Mouse (Mus musculus): ENCODE data around the gene Ubald1. TPM values are rescaled to one million over a fixed set of nuclear protein-coding genes. Genes with fewer than 3 reads are reported as not detected.
A peak's percentile ranks its signal among the peaks of the same experiment; 100 is the strongest.

The Ubald1 gene
- polyA plus RNA-seq, 1 experiment = 72.6 TPM

GRCm38 (mm10) chr16:4850938-4851628 is 29.0 kb downstream of the Ubald1 start:
- TF ChIP-seq CTCF (IDR thresholded peaks at IDR 0.05; ENCODE audit: low read depth, low read length) = no peak
- TF ChIP-seq POLR2A (IDR thresholded peaks at IDR 0.05; ENCODE audit: borderline replicate concordance, low read depth, low read length) = no peak
- peaks cover 13% of the 10 kb centered on the region for H3K4me1 ChIP-seq (ENCODE audit: control insufficient read depth, insufficient read depth, low read length)
- H3K4me3 ChIP-seq (ENCODE audit: insufficient read depth, low read length) = no peak overlapping the region
- no peak overlapping the region for H3K27ac ChIP-seq (ENCODE audit: insufficient read depth, low read depth, low read length)

DNA sequence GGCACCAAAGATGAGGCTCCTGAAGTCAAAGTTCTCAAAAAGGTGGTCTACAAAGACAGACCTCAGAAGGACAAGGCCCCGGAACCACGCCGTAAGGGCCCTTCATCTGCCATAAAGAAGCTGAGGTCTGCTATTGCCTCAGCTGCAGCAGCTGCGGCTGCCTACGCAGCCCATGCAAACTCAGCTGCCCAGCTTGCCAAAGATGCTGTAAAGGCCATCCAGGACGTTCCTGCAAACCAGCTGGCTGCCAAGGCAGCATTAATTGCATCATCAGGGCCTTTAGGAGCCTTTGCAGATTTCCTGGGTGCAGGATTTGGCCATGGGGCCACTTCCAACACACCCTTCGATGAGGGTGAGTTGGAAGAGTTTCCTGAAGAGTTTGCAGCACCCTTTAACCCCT is 29.8 kb downstream of the Ubald1 start:
- Histone ChIP-seq H3K4me3 (ENCODE audit: insufficient read depth, low read length) (no peak overlapping the region), H3K27ac (ENCODE audit: insufficient read depth, low read depth, low read length) (no peak overlapping the region), H3K4me1 (ENCODE audit: control insufficient read depth, insufficient read depth, low read length) (peaks cover 13% of the 10 kb centered on the region)
- no peak for TF ChIP-seq CTCF (IDR thresholded peaks at IDR 0.05; ENCODE audit: low read depth, low read length)
- no peak for TF ChIP-seq POLR2A (IDR thresholded peaks at IDR 0.05; ENCODE audit: borderline replicate concordance, low read depth, low read length)

DNA sequence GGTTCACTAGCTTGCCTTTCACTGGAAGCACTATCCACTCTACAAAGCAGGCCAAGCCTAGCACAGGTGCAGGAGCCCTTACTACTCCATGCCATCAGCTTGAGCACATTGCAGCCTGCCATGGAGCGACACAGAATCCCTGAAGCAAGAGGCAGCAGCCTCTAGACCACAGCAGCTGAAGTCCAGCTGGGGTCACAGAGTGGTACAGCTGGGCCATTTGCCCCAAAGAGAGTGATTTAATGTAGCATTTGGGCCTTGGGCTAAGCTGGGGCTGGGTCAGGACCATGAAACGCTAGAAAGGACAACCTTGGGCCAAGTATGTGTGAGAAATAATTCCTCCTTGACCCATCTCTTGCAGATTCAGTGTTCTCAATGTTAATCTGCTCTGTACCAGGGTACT is 32.0 kb downstream of the Ubald1 start:
- peaks cover 13% of the 10 kb centered on the region for H3K4me1 ChIP-seq (ENCODE audit: control insufficient read depth, insufficient read depth, low read length)

DNA sequence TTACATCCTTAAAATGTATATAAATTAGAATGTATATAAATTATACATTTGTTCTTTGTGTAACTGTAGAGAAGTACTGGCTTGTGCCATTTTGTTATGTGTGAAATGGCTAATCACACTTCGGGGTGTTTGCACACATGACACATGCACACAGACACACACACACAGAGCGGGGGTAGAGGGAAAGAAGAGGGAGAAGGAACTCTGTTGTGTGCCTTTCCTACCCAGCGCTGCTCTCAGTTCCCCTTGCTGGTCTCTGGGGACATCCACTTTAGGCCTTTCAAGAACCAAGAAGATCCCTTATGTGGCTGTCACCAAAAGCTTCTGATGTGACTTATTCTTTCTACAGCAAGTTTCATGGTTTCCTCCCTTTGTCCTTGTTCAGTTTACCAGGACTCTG is 33.1 kb downstream of the Ubald1 start:
- peak overlapping the region; percentile 56 for H3K27ac ChIP-seq (ENCODE audit: insufficient read depth, low read depth, low read length)
- H3K4me3 ChIP-seq (ENCODE audit: insufficient read depth, low read length) = no peak overlapping the region
- TF ChIP-seq POLR2A (IDR thresholded peaks at IDR 0.05; ENCODE audit: borderline replicate concordance, low read depth, low read length) (no peak), CTCF (IDR thresholded peaks at IDR 0.05; ENCODE audit: low read depth, low read length) (no peak)
- H3K4me1 ChIP-seq (ENCODE audit: control insufficient read depth, insufficient read depth, low read length) = peaks cover 15% of the 10 kb centered on the region

More for the DNA sequence above, 32.0 kb downstream of the Ubald1 start:
- no peak overlapping the region for H3K27ac ChIP-seq (ENCODE audit: insufficient read depth, low read depth, low read length)
- TF ChIP-seq CTCF (IDR thresholded peaks at IDR 0.05; ENCODE audit: low read depth, low read length) = no peak
- no peak for TF ChIP-seq POLR2A (IDR thresholded peaks at IDR 0.05; ENCODE audit: borderline replicate concordance, low read depth, low read length)
- H3K4me3 ChIP-seq (ENCODE audit: insufficient read depth, low read length) = no peak overlapping the region

GRCm38 (mm10) chr16:4840231-4840630 is 39.9 kb downstream of the Ubald1 start:
- TF ChIP-seq CTCF (IDR thresholded peaks at IDR 0.05; ENCODE audit: low read depth, low read length) (no peak), POLR2A (IDR thresholded peaks at IDR 0.05; ENCODE audit: borderline replicate concordance, low read depth, low read length) (no peak)
- Histone ChIP-seq H3K4me1 (ENCODE audit: control insufficient read depth, insufficient read depth, low read length) (peaks cover 37% of the 10 kb centered on the region), H3K27ac (ENCODE audit: insufficient read depth, low read depth, low read length) (peak overlapping the region; percentile 93), H3K4me3 (ENCODE audit: insufficient read depth, low read length) (no peak overlapping the region)

DNA sequence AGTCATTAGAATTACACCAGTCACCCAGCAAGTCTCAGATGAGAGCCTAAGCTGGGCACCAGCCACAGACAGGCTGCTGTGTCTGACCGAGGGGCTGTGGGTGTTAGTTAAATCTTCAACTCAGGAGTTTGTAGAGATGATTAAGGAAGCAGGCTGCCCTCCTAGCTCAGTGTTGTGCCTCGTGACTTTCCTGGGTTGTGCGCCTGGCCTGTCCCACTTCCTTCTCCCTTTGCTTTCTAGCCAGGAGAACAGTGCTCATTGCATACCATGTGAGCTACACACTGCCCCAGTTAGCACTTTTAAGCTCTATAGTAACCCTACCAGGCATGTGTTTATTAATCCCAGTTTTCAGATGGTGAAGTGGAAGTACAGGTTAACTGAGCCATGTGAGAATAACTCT is 40.6 kb downstream of the Ubald1 start:
- Histone ChIP-seq H3K4me3 (ENCODE audit: insufficient read depth, low read length) (no peak overlapping the region), H3K27ac (ENCODE audit: insufficient read depth, low read depth, low read length) (peak overlapping the region; percentile 93), H3K4me1 (ENCODE audit: control insufficient read depth, insufficient read depth, low read length) (peaks cover 37% of the 10 kb centered on the region)
- TF ChIP-seq POLR2A (IDR thresholded peaks at IDR 0.05; ENCODE audit: borderline replicate concordance, low read depth, low read length) (no peak), CTCF (IDR thresholded peaks at IDR 0.05; ENCODE audit: low read depth, low read length) (no peak)

DNA sequence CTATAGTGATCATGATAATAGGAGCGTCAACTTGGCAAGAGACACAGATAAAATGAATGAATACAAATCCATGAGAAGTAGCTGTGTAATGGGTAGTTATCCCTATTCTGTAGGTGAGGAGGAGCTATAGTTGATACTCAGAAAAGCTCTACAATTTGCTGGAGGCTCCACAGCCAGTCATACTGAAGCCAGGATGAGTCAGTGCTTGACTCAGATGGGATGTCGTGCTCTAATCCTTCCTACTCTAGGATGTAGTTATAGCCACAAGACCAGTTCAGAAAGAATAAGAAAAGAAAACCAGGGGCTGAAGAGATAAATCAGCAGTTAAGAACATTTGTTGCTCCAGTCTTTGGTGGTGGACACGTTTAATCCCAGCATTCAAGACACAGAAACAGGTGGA is 42.5 kb downstream of the Ubald1 start:
- Histone ChIP-seq H3K27ac (ENCODE audit: insufficient read depth, low read depth, low read length) (peak overlapping the region; percentile 44), H3K4me3 (ENCODE audit: insufficient read depth, low read length) (no peak overlapping the region), H3K4me1 (ENCODE audit: control insufficient read depth, insufficient read depth, low read length) (peaks cover 44% of the 10 kb centered on the region)
- TF ChIP-seq CTCF (IDR thresholded peaks at IDR 0.05; ENCODE audit: low read depth, low read length) (no peak), POLR2A (IDR thresholded peaks at IDR 0.05; ENCODE audit: borderline replicate concordance, low read depth, low read length) (no peak)

- no peak within 1 kb of the TSS for H3K4me3 ChIP-seq (ENCODE audit: insufficient read depth, low read length)
- H3K4me1 ChIP-seq (ENCODE audit: control insufficient read depth, insufficient read depth, low read length) = peaks cover 30% of the 10 kb centered on the region
- TF ChIP-seq POLR2A (IDR thresholded peaks at IDR 0.05; ENCODE audit: borderline replicate concordance, low read depth, low read length) (no peak), CTCF (IDR thresholded peaks at IDR 0.05; ENCODE audit: low read depth, low read length) (no peak)
- H3K27ac ChIP-seq (ENCODE audit: insufficient read depth, low read depth, low read length) = no peak within 1 kb of the TSS
Observed at GRCm38 (mm10) chr16:4835191-4835590, 44.9 kb downstream of the Ubald1 start, which contains the start of gene 4930562C15Rik. TSS of gene 4930562C15Rik (plus strand) at chr16:4835416.

- no peak overlapping the region for H3K4me3 ChIP-seq (ENCODE audit: insufficient read depth, low read length)
- H3K4me1 ChIP-seq (ENCODE audit: control insufficient read depth, insufficient read depth, low read length) = peaks cover 19% of the 10 kb centered on the region
- no peak overlapping the region for H3K27ac ChIP-seq (ENCODE audit: insufficient read depth, low read depth, low read length)
- TF ChIP-seq CTCF (IDR thresholded peaks at IDR 0.05; ENCODE audit: low read depth, low read length) (no peak), POLR2A (IDR thresholded peaks at IDR 0.05; ENCODE audit: borderline replicate concordance, low read depth, low read length) (no peak)
Observed at GRCm38 (mm10) chr16:4833858-4834257, 46.3 kb downstream of the Ubald1 start.

- no peak for TF ChIP-seq POLR2A (IDR thresholded peaks at IDR 0.05; ENCODE audit: borderline replicate concordance, low read depth, low read length)
- TF ChIP-seq CTCF (IDR thresholded peaks at IDR 0.05; ENCODE audit: low read depth, low read length) = no peak
Observed at GRCm38 (mm10) chr16:4831650-4832419, 48.3 kb downstream of the Ubald1 start.

More at GRCm38 (mm10) chr16:4831650-4832419, 48.3 kb downstream of the Ubald1 start:
- H3K27ac ChIP-seq (ENCODE audit: insufficient read depth, low read depth, low read length) = no peak overlapping the region
- peaks cover 6% of the 10 kb centered on the region for H3K4me1 ChIP-seq (ENCODE audit: control insufficient read depth, insufficient read depth, low read length)
- H3K4me3 ChIP-seq (ENCODE audit: insufficient read depth, low read length) = no peak overlapping the region

All from bone marrow macrophage, adult 2 months (primary cell).